Mouse (Mus musculus): ENCODE measurements around the gene Nrxn2.

- TF ChIP-seq CTCF (conservative IDR thresholded peaks at IDR 0.05; ENCODE audit: insufficient read depth, insufficient read length, low read depth, low read length) (no peak), POLR2A (IDR thresholded peaks at IDR 0.05; ENCODE audit: low read depth, low read length) (no peak)
Measured at GRCm38 (mm10) chr19:6519483-6519882, 101.0 kb downstream of the Nrxn2 start.
